Mouse (Mus musculus) embryonic facial prominence, embryonic 13.5 days (tissue): ENCODE measurements around the gene Prss46. TPM values are rescaled to one million over a fixed set of nuclear protein-coding genes. Genes with fewer than 3 reads are reported as not detected.

Source experiments
- ATAC-seq: fragments of 200-750 bp; cut with Nextera tagmentation; 2 replicates; pipeline ENCODE4 v1.8.0; 2017; ENCODE audit warnings: low read depth; ENCODE audit not compliant: insufficient number of reproducible peaks, insufficient read depth, low FRiP score, low TSS enrichment
- H3K27ac ChIP-seq: fragments of 300-500 bp; sonication (generic); 2 replicates; pipeline ENCODE4 v1.5.1; 2015; ENCODE audit warnings: moderate library complexity, mild to moderate bottlenecking, inconsistent platforms
- H3K27me3 ChIP-seq: fragments of 300-500 bp; sonication (generic); 2 replicates; pipeline ENCODE4 v1.6.1; 2015; ENCODE audit warnings: mild to moderate bottlenecking, inconsistent platforms
- H3K36me3 ChIP-seq: fragments of 300-500 bp; sonication (generic); 2 replicates; pipeline ENCODE4 v1.6.1; 2015; ENCODE audit warnings: mild to moderate bottlenecking, inconsistent platforms
- H3K4me1 ChIP-seq: fragments of 300-500 bp; sonication (generic); 2 replicates; pipeline ENCODE4 v1.6.1; 2015; ENCODE audit warnings: inconsistent platforms
- H3K4me2 ChIP-seq: fragments of 300-500 bp; sonication (generic); 2 replicates; pipeline ENCODE4 v1.6.1; 2015; ENCODE audit warnings: moderate library complexity, mild to moderate bottlenecking, inconsistent platforms
- H3K4me3 ChIP-seq: fragments of 300-500 bp; sonication (generic); 2 replicates; pipeline ENCODE4 v1.5.1; 2015; ENCODE audit warnings: mild to moderate bottlenecking, inconsistent platforms
- H3K9ac ChIP-seq: fragments of 300-500 bp; sonication (generic); 2 replicates; pipeline ENCODE4 v1.6.1; 2015; ENCODE audit warnings: mild to moderate bottlenecking, inconsistent platforms
- H3K9me3 ChIP-seq: fragments of 300-500 bp; sonication (generic); 2 replicates; pipeline ENCODE4 v1.6.1; 2016; ENCODE audit warnings: inconsistent platforms
- WGBS: fragments of 180-500 bp; shearing (Covaris S2); methylation state at CpG from one replicate; pipeline ENCODE4 v1.1.7; 2015; ENCODE audit warnings: mixed read lengths; 5-methylcytosine and 5-hydroxymethylcytosine counted together
- polyA plus RNA-seq: library from polyadenylated mRNA; unstranded; fragments of >200 nt; fragmentation: Nextera tagmentation; extraction: Ambion mirVana; gene quantifications from 2 replicates; pipeline ENCODE4 v1.2.1, GENCODE M21; 2015

Gene Prss46
- polyA plus RNA-seq, 1 experiment from 2014 or later, result not detected

GRCm38 (mm10) chr9:110833021-110833420 lies 11.3 kb upstream of the Prss46 start:
- no peaks in the 10 kb centered on the region for H3K9me3 ChIP-seq
- H3K27me3 ChIP-seq, result no peaks in the 10 kb centered on the region
- ATAC-seq, result no peak
- no peak overlapping the region for H3K4me3 ChIP-seq
- no peak overlapping the region for H3K27ac ChIP-seq
- H3K4me2 ChIP-seq, result no peak overlapping the region
- 69% methylated on average over 5 of the region's 5 CpGs for WGBS
- H3K36me3 ChIP-seq, result no peaks in the 10 kb centered on the region
- H3K4me1 ChIP-seq, result no peaks in the 10 kb centered on the region
- no peak overlapping the region for H3K9ac ChIP-seq

DNA sequence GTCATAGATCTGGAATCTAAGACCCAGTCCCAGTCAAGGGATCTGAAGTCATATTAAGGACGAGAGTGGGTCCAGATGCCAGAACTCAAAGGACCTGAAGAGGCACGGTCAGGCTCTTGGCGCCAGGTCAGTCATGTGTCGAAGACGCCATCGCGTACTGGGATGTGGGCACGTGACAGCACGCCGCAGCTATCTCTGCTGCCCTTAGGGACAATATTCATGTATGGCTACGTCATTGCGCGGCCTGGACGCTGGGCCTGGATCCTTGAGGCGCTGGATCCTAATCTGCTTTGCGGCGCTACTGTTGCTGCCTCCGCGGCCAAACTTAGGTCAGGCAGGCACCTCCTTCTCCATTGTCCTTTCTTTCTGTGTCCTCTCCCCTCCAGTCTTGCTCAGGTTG lies 9.9 kb upstream of the Prss46 start, which contains the start of gene Prss45:
Gene Prss45, plus strand, starts transcription at position 178 of the 400 bp plus-strand sequence.
- Histone ChIP-seq H3K4me1 (no peaks in the 10 kb centered on the region), H3K27ac (no peak within 1 kb of the TSS), H3K36me3 (no peaks in the 10 kb centered on the region), H3K4me3 (no peak within 1 kb of the TSS), H3K9ac (no peak within 1 kb of the TSS), H3K9me3 (no peaks in the 10 kb centered on the region), H3K27me3 (no peaks in the 10 kb centered on the region), H3K4me2 (peak within 1 kb of the TSS; percentile 24)
- 67% methylated on average over 19 of the region's 19 CpGs for WGBS
- no peak for ATAC-seq

DNA sequence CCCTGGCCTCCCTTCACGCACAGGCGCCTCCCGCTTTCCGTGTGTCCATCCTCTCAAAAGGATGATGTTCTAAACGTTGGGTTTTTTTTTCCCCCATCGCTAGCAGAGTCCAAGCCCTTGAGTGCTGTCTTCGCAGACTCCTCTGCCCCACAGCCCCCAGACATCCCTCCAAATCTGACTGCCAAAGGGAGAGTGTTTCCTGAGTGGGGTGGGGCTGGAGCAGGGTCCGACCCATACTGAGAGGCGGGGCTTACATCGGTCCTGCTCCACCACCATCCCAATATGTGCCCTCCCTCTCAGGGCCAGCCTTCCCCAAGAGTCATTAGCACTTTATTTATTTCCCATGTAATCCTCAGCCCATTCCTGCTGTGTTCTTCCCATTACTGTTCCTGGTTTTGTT lies 9.3 kb upstream of the Prss46 start:
- Histone ChIP-seq H3K9ac (no peak overlapping the region), H3K36me3 (no peaks in the 10 kb centered on the region), H3K27me3 (no peaks in the 10 kb centered on the region), H3K4me1 (no peaks in the 10 kb centered on the region), H3K9me3 (no peaks in the 10 kb centered on the region), H3K27ac (no peak overlapping the region), H3K4me2 (peak overlapping the region; percentile 24), H3K4me3 (no peak overlapping the region)
- ATAC-seq, result no peak
- 34% methylated on average over 10 of the region's 10 CpGs for WGBS

DNA sequence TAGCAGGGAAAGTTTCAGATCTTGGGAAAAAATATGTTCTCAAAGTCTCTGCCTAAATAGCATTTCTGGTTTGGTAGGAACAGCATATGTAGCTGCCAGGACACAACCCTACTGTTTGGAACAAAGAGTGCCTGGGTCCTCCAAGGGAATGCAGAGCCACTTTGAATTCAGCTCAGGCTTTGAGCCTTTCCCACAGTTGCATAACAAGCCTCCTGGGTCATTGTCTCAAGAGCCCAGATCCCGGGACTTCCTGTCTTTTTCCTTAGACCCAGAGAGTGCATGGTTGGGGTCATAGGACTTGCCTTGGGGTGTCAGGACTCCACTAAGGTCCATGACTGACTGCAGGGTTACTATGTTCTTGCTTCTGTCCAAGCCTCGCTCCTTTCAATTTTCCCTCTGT lies 8.2 kb upstream of the Prss46 start:
- no peaks in the 10 kb centered on the region for H3K9me3 ChIP-seq
- no peak overlapping the region for H3K9ac ChIP-seq
- H3K27ac ChIP-seq, result no peak overlapping the region
- H3K4me1 ChIP-seq, result no peaks in the 10 kb centered on the region
- no peak overlapping the region for H3K4me2 ChIP-seq
- no peak for ATAC-seq
- H3K4me3 ChIP-seq, result no peak overlapping the region
- 48% methylated on average over 2 of the region's 2 CpGs for WGBS
- H3K27me3 ChIP-seq, result no peaks in the 10 kb centered on the region
- no peaks in the 10 kb centered on the region for H3K36me3 ChIP-seq

DNA sequence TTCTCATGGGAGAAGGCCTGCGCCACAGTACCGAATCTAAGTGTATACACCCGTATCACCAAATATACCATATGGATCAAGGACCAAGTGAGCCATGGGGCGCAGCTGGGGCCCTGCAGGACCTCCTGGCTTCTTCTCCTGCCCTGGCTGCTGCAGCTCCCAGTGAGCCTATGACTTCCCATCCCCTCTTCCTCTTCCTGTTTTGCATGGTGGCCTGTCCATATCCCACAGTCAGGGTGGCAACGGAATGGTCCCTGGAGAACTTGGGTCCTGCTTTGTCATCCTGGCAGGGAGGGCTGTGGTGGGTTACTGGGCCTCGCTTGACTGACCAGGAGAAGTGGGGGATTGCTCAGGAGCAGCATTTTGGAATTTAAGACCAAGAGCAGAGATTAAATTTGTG lies 3.4 kb upstream of the Prss46 start:
- 82% methylated on average over 6 of the region's 6 CpGs for WGBS
- H3K27me3 ChIP-seq, result no peaks in the 10 kb centered on the region

DNA sequence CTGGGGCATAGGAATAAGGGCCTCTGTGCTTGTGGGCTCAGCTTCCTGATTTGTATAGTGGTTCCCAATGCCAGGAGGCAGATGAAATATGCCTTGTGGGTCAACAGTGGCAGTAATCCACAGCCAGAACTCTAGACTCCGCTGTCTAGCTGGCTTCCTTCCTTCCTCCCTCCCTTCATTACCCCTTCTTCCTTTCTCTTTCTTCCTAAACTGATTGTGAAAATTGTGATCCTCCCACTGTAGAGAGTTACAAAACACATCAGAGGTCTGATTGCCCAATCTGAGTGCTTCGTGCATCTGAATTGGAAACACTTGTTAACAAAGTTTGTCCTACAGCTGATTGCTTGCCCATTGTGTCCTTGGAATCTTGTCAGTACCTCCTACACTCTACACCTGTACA lies 2.9 kb upstream of the Prss46 start:
- 69% methylated on average over 2 of the region's 2 CpGs for WGBS

More for the DNA sequence above, 3.4 kb upstream of the Prss46 start:
- Histone ChIP-seq H3K4me3 (no peak overlapping the region), H3K36me3 (no peaks in the 10 kb centered on the region), H3K4me2 (no peak overlapping the region), H3K9ac (no peak overlapping the region), H3K9me3 (no peaks in the 10 kb centered on the region), H3K27ac (no peak overlapping the region), H3K4me1 (no peaks in the 10 kb centered on the region)
- ATAC-seq, result no peak

GRCm38 (mm10) chr9:110849162-110849561 lies 4.9 kb downstream of the Prss46 start:
- ATAC-seq, result no peak
- H3K27me3 ChIP-seq, result no peaks in the 10 kb centered on the region
- H3K9me3 ChIP-seq, result no peaks in the 10 kb centered on the region
- H3K9ac ChIP-seq, result no peak overlapping the region
- H3K4me2 ChIP-seq, result no peak overlapping the region
- no peak overlapping the region for H3K27ac ChIP-seq
- WGBS, result 81% methylated on average over 7 of the region's 7 CpGs
- no peaks in the 10 kb centered on the region for H3K36me3 ChIP-seq
- H3K4me3 ChIP-seq, result no peak overlapping the region
- H3K4me1 ChIP-seq, result no peaks in the 10 kb centered on the region

More for the DNA sequence above, 2.9 kb upstream of the Prss46 start:
- H3K27me3 ChIP-seq, result no peaks in the 10 kb centered on the region
- no peaks in the 10 kb centered on the region for H3K36me3 ChIP-seq
- no peak overlapping the region for H3K4me3 ChIP-seq
- no peak overlapping the region for H3K27ac ChIP-seq
- no peak overlapping the region for H3K9ac ChIP-seq
- ATAC-seq, result no peak
- H3K4me2 ChIP-seq, result no peak overlapping the region
- no peaks in the 10 kb centered on the region for H3K4me1 ChIP-seq
- no peaks in the 10 kb centered on the region for H3K9me3 ChIP-seq

DNA sequence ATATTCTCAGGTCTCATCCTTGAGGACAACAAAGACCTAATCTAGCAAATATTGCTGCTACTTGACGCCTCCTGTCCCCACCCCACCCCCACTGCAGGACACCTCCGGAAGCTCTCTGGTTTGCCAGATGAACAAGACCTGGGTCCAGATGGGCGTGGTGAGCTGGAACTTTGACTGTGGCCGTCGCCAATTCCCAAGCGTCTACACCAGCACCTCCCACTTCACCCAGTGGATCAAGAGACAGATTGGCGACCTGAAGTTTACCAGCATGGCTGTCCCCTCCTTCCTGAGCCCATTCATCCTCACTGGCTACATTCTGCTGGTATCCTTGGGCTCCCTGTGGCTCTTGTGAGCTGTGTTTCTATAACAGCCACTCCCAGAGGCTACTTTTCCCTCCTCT lies 11.6 kb downstream of the Prss46 start:
- no peaks in the 10 kb centered on the region for H3K9me3 ChIP-seq
- H3K27me3 ChIP-seq, result peaks cover 28% of the 10 kb centered on the region
- H3K4me3 ChIP-seq, result no peak overlapping the region
- H3K4me2 ChIP-seq, result no peak overlapping the region
- H3K27ac ChIP-seq, result no peak overlapping the region
- H3K9ac ChIP-seq, result no peak overlapping the region
- 78% methylated on average over 7 of the region's 7 CpGs for WGBS
- ATAC-seq, result no peak
- peaks cover 7% of the 10 kb centered on the region for H3K4me1 ChIP-seq
- no peaks in the 10 kb centered on the region for H3K36me3 ChIP-seq

- Histone ChIP-seq H3K4me1 (peaks cover 7% of the 10 kb centered on the region), H3K4me3 (no peak overlapping the region), H3K9ac (no peak overlapping the region), H3K27ac (no peak overlapping the region), H3K27me3 (peaks cover 28% of the 10 kb centered on the region), H3K9me3 (no peaks in the 10 kb centered on the region), H3K4me2 (no peak overlapping the region), H3K36me3 (no peaks in the 10 kb centered on the region)
- no peak for ATAC-seq
- WGBS, result 56% methylated on average over 4 of the region's 4 CpGs
Observed at GRCm38 (mm10) chr9:110856920-110857319, 12.6 kb downstream of the Prss46 start.

- Histone ChIP-seq H3K4me3 (peak within 1 kb of the TSS; percentile 33), H3K27me3 (peaks cover 28% of the 10 kb centered on the region), H3K27ac (no peak within 1 kb of the TSS), H3K36me3 (no peaks in the 10 kb centered on the region), H3K4me2 (peak within 1 kb of the TSS; percentile 58), H3K9ac (peak within 1 kb of the TSS; percentile 56), H3K9me3 (no peaks in the 10 kb centered on the region), H3K4me1 (peaks cover 7% of the 10 kb centered on the region)
- peak; percentile 34; the same call in 1 of the 2 replicates for ATAC-seq
- 5% methylated on average over 50 of the region's 50 CpGs for WGBS
Observed at GRCm38 (mm10) chr9:110857781-110858472, 13.6 kb downstream of the Prss46 start, which contains the start of gene Prss50. Gene Prss50 (plus strand): TSS chr9:110857967.

DNA sequence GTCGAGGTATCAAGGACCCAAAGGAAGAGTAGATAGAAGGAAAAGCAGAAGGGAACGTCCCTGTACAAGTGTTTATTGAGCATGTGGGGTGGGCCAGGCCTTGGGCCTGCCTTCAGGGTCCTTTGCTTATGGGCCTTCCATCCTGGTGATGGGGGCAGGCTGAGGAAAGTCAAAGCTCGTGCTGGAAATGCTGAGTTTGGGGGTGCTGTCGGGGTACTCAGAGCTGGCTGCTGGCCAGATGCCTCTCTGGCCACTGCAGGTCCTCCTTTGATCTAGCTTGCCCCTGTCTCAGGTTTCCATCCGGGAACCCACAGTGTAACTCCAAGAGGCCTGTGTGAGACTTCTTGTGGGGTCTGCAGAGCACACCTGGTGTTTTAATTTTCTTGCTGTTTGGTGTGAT lies 14.2 kb downstream of the Prss46 start:
- ATAC-seq, result no peak

DNA sequence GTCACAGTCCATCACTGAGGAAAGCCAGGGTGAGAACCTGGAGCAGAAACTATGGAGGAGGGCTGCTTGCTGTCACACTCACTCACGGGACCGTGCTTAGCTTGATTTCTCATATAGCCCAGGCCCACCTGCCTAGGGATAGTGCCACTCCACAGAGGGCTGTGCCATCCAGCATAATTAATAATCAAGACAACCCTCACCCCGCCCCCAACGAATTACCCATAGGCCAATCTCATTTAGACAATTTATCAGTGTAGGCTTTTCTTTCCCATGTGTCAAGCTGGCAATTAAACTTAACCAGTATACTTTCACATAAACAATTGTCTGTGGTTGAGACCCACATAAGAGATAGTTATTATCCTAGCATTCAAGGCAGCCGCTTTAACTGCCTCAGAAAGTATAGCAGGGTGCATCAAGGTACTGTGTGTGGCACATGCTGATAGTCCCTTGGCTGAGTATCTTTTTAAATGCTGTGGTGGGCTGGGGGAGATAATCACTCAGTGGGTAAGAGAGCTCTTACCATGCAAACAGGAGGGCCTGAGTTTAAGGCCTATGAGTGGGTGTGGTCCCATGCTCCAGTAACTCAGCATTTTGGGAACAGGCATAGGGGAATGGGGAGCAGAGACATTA lies 14.8 kb downstream of the Prss46 start:
- H3K27ac ChIP-seq, result no peak overlapping the region
- WGBS, result 84% methylated on average over 5 of the region's 5 CpGs
- H3K27me3 ChIP-seq, result peaks cover 28% of the 10 kb centered on the region
- H3K4me2 ChIP-seq, result no peak overlapping the region
- no peaks in the 10 kb centered on the region for H3K9me3 ChIP-seq
- peaks cover 7% of the 10 kb centered on the region for H3K4me1 ChIP-seq
- no peak overlapping the region for H3K4me3 ChIP-seq
- no peak overlapping the region for H3K9ac ChIP-seq
- ATAC-seq, result no peak
- H3K36me3 ChIP-seq, result no peaks in the 10 kb centered on the region

More for the DNA sequence above, 14.2 kb downstream of the Prss46 start:
- Histone ChIP-seq H3K27ac (no peak overlapping the region), H3K4me1 (peaks cover 7% of the 10 kb centered on the region), H3K4me2 (no peak overlapping the region), H3K9ac (no peak overlapping the region), H3K36me3 (no peaks in the 10 kb centered on the region), H3K4me3 (no peak overlapping the region), H3K27me3 (peaks cover 28% of the 10 kb centered on the region), H3K9me3 (no peaks in the 10 kb centered on the region)
- WGBS, result 36% methylated on average over 5 of the region's 5 CpGs
